Mouse (Mus musculus) megakaryocyte, embryonic 14.5 days (primary cell): Measurements from ENCODE around the gene Fn3k.

Experiments
- FLI1 ChIP-seq: IDR thresholded peaks from 2 replicates; pipeline ENCODE4 v1.6.1; 2012; ENCODE audit warnings: low read length, inconsistent platforms, mixed read lengths
- GATA1 ChIP-seq: IDR thresholded peaks from 3 replicates; pipeline ENCODE4 v1.6.1; 2012; ENCODE audit warnings: mixed read lengths, low read length, inconsistent platforms, borderline replicate concordance

GRCm38 (mm10) chr11:121434156-121435155 is at the start of gene Fn3k:
- no peak for TF ChIP-seq GATA1
- TF ChIP-seq FLI1 = no peak
